Mouse (Mus musculus): ENCODE results near the gene Mgl2.

Gene Mgl2

DNA sequence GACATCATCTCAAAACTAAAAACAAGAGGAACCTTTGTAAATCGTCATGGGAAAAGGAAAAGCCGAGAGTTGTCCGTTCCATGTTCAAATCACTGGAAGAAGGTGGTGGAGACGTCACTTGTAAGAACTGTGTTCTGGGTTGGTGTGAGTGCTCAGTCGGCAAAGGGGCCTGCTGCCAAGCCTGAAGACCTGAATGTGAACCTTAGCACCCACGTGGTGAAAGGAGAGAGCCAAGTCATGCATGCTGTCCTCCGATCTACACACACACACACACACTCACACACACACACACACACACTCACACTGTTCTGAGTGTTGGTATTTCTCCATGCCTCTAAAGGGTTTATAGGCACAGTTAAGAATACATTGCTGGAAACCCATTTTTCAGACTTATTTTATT is 41.1 kb downstream of the Mgl2 start:
- DNase-seq (ENCODE audit: low spot score), result no peak

- DNase-seq (ENCODE audit: low spot score), result no peak
Observed at GRCm38 (mm10) chr11:70171847-70172246, 41.7 kb downstream of the Mgl2 start.

DNA sequence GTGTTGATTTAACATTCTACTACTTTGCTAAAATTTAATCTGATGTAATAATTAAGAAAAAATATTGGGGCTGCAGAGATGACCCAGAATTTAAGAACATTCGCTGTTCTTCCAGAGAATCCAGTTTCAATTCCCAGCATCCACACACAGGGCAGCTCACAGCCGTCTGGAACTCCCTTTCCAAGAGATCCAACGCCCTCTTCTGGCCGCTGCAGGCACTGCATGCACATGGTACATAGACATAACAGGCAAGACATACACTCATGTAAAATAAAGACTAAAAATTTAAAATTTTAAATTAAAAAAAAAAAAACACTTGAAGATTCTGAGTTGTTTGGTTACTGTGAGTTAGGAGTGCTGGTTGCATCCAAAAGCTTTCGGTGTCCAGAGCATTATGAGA is 42.2 kb downstream of the Mgl2 start:
- DNase-seq (ENCODE audit: low spot score), result peak; percentile 75

GRCm38 (mm10) chr11:70174491-70174890 is 44.4 kb downstream of the Mgl2 start:
- no peak for DNase-seq (ENCODE audit: low spot score)

- peak; percentile 48 for DNase-seq (ENCODE audit: low spot score)
Observed at GRCm38 (mm10) chr11:70177647-70178046, 47.5 kb downstream of the Mgl2 start.

DNA sequence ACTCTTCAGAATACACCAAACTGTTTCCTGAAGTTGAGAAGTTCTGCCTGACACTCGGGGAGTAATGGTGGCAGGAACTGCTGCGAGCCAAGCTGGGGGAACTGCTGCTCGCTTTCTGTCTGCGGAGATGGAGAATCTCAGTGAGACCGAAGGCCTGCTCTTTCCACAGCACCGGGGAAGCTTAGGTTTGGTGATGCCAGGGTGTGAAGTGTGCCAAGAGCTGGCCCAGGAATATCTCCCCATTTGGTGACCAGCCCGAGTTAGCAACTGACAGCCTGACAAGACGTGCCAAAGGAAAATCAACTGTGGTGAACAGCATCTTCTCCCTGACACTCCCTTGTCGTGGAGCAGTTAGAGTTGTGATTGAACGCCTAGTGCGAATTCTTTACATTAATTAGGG is 48.2 kb downstream of the Mgl2 start:
- DNase-seq (ENCODE audit: low spot score), result no peak

DNA sequence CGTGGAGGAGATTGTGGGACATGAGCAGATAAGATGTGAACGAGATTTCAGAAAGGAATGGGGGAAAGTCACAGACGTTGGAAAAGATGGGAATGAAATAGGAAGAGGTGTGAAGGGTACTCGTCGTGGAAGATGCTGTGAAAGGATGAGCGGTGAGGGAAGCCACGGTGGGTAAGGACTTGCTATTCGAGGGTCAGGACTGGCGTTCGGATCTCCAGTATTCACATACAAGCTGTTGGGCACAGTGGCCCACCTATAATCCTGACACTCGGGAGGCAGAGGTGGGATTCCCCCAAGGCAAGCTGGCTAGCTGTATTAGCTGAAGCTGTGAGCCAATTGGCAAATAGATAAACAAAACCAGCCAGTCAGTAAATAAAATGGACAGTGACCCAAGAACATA is 48.6 kb downstream of the Mgl2 start:
- no peak for DNase-seq (ENCODE audit: low spot score)

GRCm38 (mm10) chr11:70179401-70179800 is 49.3 kb downstream of the Mgl2 start:
- no peak for DNase-seq (ENCODE audit: low spot score)

DNA sequence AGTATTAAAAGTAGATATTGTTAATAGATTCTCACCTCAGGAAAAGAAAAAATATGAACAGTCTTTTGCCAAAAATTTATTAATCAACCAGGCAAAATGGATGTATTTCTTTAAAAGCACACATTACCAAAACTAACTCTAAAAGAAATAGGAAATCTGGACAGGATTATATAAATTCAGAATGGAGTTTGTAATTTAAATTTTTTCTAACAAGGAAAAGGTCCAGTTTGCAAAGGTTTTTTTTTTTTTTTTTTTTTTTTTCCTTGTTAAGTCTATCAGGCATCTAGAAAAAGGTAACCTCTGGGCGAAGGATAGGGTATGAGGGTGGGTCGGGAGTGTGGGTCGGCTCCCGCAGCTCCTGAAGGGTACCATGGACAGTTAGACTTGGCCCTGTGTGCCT is 50.4 kb downstream of the Mgl2 start:
- DNase-seq (ENCODE audit: low spot score), result no peak

GRCm38 (mm10) chr11:70185120-70185519 is 55.0 kb downstream of the Mgl2 start:
- DNase-seq (ENCODE audit: low spot score), result no peak

Measured in testis, postnatal 14 days (tissue).